Mouse (Mus musculus) intestine, embryonic 14.5 days (tissue): ENCODE results near the gene Nupl2. TPM values are rescaled to one million over a fixed set of nuclear protein-coding genes. Genes with fewer than 3 reads are reported as not detected.

Source experiments
- ATAC-seq: fragments of 200-750 bp; cut with Nextera tagmentation; replicated peaks from 2 replicates; pipeline ENCODE4 v1.8.0; 2017; ENCODE audit warnings: low read depth, moderate number of reproducible peaks, moderate TSS enrichment, moderate library complexity; ENCODE audit not compliant: low FRiP score, low TSS enrichment
- DNase-seq: peaks from one replicate; pipeline ENCODE4 v3.0.0-alpha.2; 2018; ENCODE audit warnings: low spot score
- H3K27ac ChIP-seq: fragments of 300-500 bp; sonication (generic); 2 replicates; pipeline ENCODE4 v1.5.1; 2014; ENCODE audit warnings: low read depth, mild to moderate bottlenecking, control low read depth
- H3K27me3 ChIP-seq: fragments of 300-500 bp; sonication (generic); replicated peaks from 2 replicates; pipeline ENCODE4 v1.6.1; 2014; ENCODE audit warnings: low read length, control low read depth; ENCODE audit not compliant: control insufficient read depth, insufficient read depth
- H3K36me3 ChIP-seq: fragments of 300-500 bp; sonication (generic); 2 replicates; pipeline ENCODE4 v1.6.1; 2014; ENCODE audit warnings: low read length, control low read depth; ENCODE audit not compliant: control insufficient read depth, insufficient read depth
- H3K4me1 ChIP-seq: fragments of 300-500 bp; sonication (generic); replicated peaks from 2 replicates; pipeline ENCODE4 v1.6.1; 2014; ENCODE audit warnings: low read length, control low read depth, mixed read lengths; ENCODE audit not compliant: control insufficient read depth, insufficient read depth
- H3K4me2 ChIP-seq: fragments of 300-500 bp; sonication (generic); 2 replicates; pipeline ENCODE4 v1.6.1; 2014; ENCODE audit warnings: low read length
- H3K4me3 ChIP-seq: fragments of 300-500 bp; sonication (generic); 2 replicates; pipeline ENCODE4 v1.5.1; 2014; ENCODE audit warnings: low read depth, low read length, control low read depth, mixed read lengths
- H3K9ac ChIP-seq: fragments of 300-500 bp; sonication (generic); 2 replicates; pipeline ENCODE4 v1.6.1; 2014; ENCODE audit warnings: mild to moderate bottlenecking, low read length
- H3K9me3 ChIP-seq: fragments of 300-500 bp; sonication (generic); 2 replicates; pipeline ENCODE4 v1.6.1; 2016; ENCODE audit warnings: low read length, control low read depth; ENCODE audit not compliant: control insufficient read depth
- WGBS: fragments of 180-500 bp; shearing (Covaris S2); extraction: QIAGEN DNeasy Blood & Tissue Kit; methylation state at CpG from one replicate; pipeline ENCODE4 v1.1.7; 2014; 5-methylcytosine and 5-hydroxymethylcytosine counted together
- polyA plus RNA-seq: library from polyadenylated mRNA; unstranded; fragments of >200 nt; fragmentation: Nextera tagmentation; extraction: Ambion mirVana; gene quantifications from 2 replicates; pipeline ENCODE4 v1.2.1, GENCODE M21; 2014

Gene Nupl2
- polyA plus RNA-seq, 1 experiment from 2014 or later = 16.3 TPM

GRCm38 (mm10) chr5:24191821-24192220 is 27.1 kb downstream of the Nupl2 start:
- H3K4me3 ChIP-seq = no peak overlapping the region
- no peaks in the 10 kb centered on the region for H3K36me3 ChIP-seq
- no peak for DNase-seq
- no peak overlapping the region for H3K4me2 ChIP-seq
- no peaks in the 10 kb centered on the region for H3K9me3 ChIP-seq
- no peaks in the 10 kb centered on the region for H3K4me1 ChIP-seq
- 84% methylated on average over 2 of the region's 2 CpGs for WGBS
- H3K27me3 ChIP-seq = no peaks in the 10 kb centered on the region
- no peak overlapping the region for H3K27ac ChIP-seq
- no peak for ATAC-seq
- no peak overlapping the region for H3K9ac ChIP-seq

GRCm38 (mm10) chr5:24201006-24201405 is 36.2 kb downstream of the Nupl2 start:
- Histone ChIP-seq H3K27ac (no peak overlapping the region), H3K4me1 (no peaks in the 10 kb centered on the region)

GRCm38 (mm10) chr5:24202492-24202891 is 37.7 kb downstream of the Nupl2 start:
- Histone ChIP-seq H3K4me1 (no peaks in the 10 kb centered on the region), H3K27me3 (no peaks in the 10 kb centered on the region), H3K27ac (no peak overlapping the region), H3K4me3 (no peak overlapping the region), H3K9me3 (no peaks in the 10 kb centered on the region), H3K4me2 (no peak overlapping the region), H3K36me3 (no peaks in the 10 kb centered on the region), H3K9ac (no peak overlapping the region)
- ATAC-seq (no peak), DNase-seq (no peak)
- 82% methylated on average over 5 of the region's 5 CpGs for WGBS

More at GRCm38 (mm10) chr5:24201006-24201405, 36.2 kb downstream of the Nupl2 start:
- no peak for ATAC-seq
- DNase-seq = no peak
- Histone ChIP-seq H3K4me2 (no peak overlapping the region), H3K27me3 (no peaks in the 10 kb centered on the region), H3K36me3 (no peaks in the 10 kb centered on the region), H3K4me3 (no peak overlapping the region), H3K9ac (no peak overlapping the region), H3K9me3 (no peaks in the 10 kb centered on the region)
- WGBS = 66% methylated on average over 4 of the region's 4 CpGs

GRCm38 (mm10) chr5:24203266-24203665 is 38.5 kb downstream of the Nupl2 start:
- Histone ChIP-seq H3K4me3 (no peak overlapping the region), H3K4me1 (no peaks in the 10 kb centered on the region), H3K9me3 (no peaks in the 10 kb centered on the region), H3K4me2 (no peak overlapping the region), H3K36me3 (no peaks in the 10 kb centered on the region), H3K27ac (no peak overlapping the region), H3K9ac (no peak overlapping the region), H3K27me3 (no peaks in the 10 kb centered on the region)
- ATAC-seq = no peak
- no peak for DNase-seq
- 83% methylated on average over 5 of the region's 5 CpGs for WGBS

- Histone ChIP-seq H3K4me1 (no peaks in the 10 kb centered on the region), H3K9ac (no peak overlapping the region), H3K4me2 (no peak overlapping the region), H3K36me3 (no peaks in the 10 kb centered on the region), H3K27ac (no peak overlapping the region), H3K27me3 (no peaks in the 10 kb centered on the region), H3K9me3 (no peaks in the 10 kb centered on the region), H3K4me3 (no peak overlapping the region)
- DNase-seq = no peak
- no peak for ATAC-seq
- WGBS = 52% methylated on average over 10 of the region's 10 CpGs
Observed at GRCm38 (mm10) chr5:24207965-24208364, 43.2 kb downstream of the Nupl2 start.

GRCm38 (mm10) chr5:24208505-24208904 is 43.7 kb downstream of the Nupl2 start:
- ATAC-seq = no peak
- no peak overlapping the region for H3K4me2 ChIP-seq
- no peaks in the 10 kb centered on the region for H3K9me3 ChIP-seq
- DNase-seq = no peak
- 88% methylated on average over 5 of the region's 5 CpGs for WGBS
- H3K4me1 ChIP-seq = no peaks in the 10 kb centered on the region
- no peak overlapping the region for H3K9ac ChIP-seq
- no peak overlapping the region for H3K27ac ChIP-seq
- no peak overlapping the region for H3K4me3 ChIP-seq
- no peaks in the 10 kb centered on the region for H3K27me3 ChIP-seq
- no peaks in the 10 kb centered on the region for H3K36me3 ChIP-seq

- H3K27me3 ChIP-seq = 0 out of 2 replicates have a peak, but pooled peaks cover 3% of the 10 kb centered on the region
- no peak overlapping the region for H3K4me3 ChIP-seq
- H3K27ac ChIP-seq = no peak overlapping the region
- no peak overlapping the region for H3K4me2 ChIP-seq
- no peaks in the 10 kb centered on the region for H3K9me3 ChIP-seq
- no peaks in the 10 kb centered on the region for H3K36me3 ChIP-seq
- WGBS = 72% methylated on average over 3 of the region's 3 CpGs
- H3K4me1 ChIP-seq = no peaks in the 10 kb centered on the region
- ATAC-seq (no peak), DNase-seq (no peak)
- H3K9ac ChIP-seq = no peak overlapping the region
Observed at GRCm38 (mm10) chr5:24213861-24214546, 49.2 kb downstream of the Nupl2 start.

GRCm38 (mm10) chr5:24214547-24214878 is 49.8 kb downstream of the Nupl2 start:
- Histone ChIP-seq H3K36me3 (no peaks in the 10 kb centered on the region), H3K4me1 (no peaks in the 10 kb centered on the region), H3K27me3 (0 out of 2 replicates have a peak, but pooled peaks cover 3% of the 10 kb centered on the region), H3K27ac (no peak overlapping the region), H3K4me2 (no peak overlapping the region), H3K9me3 (no peaks in the 10 kb centered on the region), H3K4me3 (no peak overlapping the region), H3K9ac (no peak overlapping the region)
- ATAC-seq (no peak), DNase-seq (no peak)
- 80% methylated on average over 1 of the region's 1 CpGs for WGBS

- ATAC-seq = no peak
Observed at GRCm38 (mm10) chr5:24214900-24215299, 50.1 kb downstream of the Nupl2 start.

More at GRCm38 (mm10) chr5:24214900-24215299, 50.1 kb downstream of the Nupl2 start:
- no peaks in the 10 kb centered on the region for H3K9me3 ChIP-seq
- 100% methylated on average over 1 of the region's 1 CpGs for WGBS
- H3K27me3 ChIP-seq = 0 out of 2 replicates have a peak, but pooled peaks cover 3% of the 10 kb centered on the region
- no peak overlapping the region for H3K4me2 ChIP-seq
- H3K9ac ChIP-seq = no peak overlapping the region
- H3K4me1 ChIP-seq = no peaks in the 10 kb centered on the region
- no peak overlapping the region for H3K4me3 ChIP-seq
- no peak for DNase-seq
- no peaks in the 10 kb centered on the region for H3K36me3 ChIP-seq
- no peak overlapping the region for H3K27ac ChIP-seq
